Mouse (Mus musculus): ENCODE measurements around the gene Tbc1d19.

DNA sequence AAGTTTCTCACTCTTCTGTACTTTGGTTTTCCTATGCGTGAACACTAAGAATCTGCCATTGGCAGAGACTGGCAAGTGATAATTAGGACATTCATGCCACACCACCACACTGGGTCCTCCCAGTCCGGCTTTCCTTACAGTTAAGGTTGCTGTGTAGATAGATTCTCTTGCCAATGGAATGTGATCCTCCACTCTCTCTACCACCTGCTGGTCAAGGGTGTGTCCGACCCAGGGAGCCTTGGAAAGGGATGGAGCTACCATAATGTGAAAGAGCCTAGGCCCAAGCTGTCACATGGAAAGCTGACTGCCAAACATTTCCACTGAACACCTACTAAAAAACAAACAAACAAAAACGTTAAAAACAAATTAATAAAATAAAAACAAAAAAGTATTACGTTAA, 121.6 kb downstream of the Tbc1d19 start:
- TF ChIP-seq CTCF (IDR thresholded peaks at IDR 0.05; ENCODE audit: borderline replicate concordance, extremely low read depth, insufficient read depth, insufficient read length) (no peak), POLR2A (IDR thresholded peaks at IDR 0.05; ENCODE audit: borderline replicate concordance, extremely low read depth, insufficient read depth, insufficient read length, poor library complexity, severe bottlenecking) (no peak)
